10 mouse cellular contexts compared by ENCODE assay signal in the genomic region with DNA sequence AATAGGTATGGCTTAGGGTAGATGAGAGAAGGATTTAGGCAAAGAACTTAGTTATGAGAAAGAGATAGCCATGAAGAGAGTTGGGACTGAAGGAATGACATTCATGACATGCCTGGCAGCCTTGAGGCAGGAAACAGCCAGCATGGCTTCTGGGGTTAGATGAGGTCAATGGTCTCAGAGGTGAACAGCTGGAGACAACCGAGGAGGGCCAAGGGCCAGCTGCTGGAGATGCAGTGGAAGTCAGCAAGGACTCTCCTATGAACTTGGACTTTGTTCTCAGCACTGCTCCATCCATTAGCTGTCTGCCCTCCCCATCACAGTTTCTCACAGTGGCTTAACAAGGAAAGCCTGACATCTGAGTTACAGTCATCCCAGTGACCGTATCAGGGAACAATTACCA.
DNase-seq lines count a peak whose midpoint lies in the region; ATAC-seq lines count a peak whose summit lies in the region.
"Had no signal": no experiment of that assay in that cellular context is flagged by ENCODE, and none has a peak within 500 bp of the region (broad histone marks: within the 10 kb centered on the region; RNA-seq: fewer than 3 reads in every experiment).

No protein-coding gene starts in this region.

- WGBS in midbrain, embryonic 11.5 days: 67% methylated on average over 2 of the region's 2 CpGs
- WGBS in midbrain, embryonic 16.5 days: 68% methylated on average over 2 of the region's 2 CpGs
- 35% methylated on average over 2 of the region's 2 CpGs for WGBS in heart, embryonic 11.5 days (ENCODE audit: insufficient replicate concordance)
- WGBS in forebrain, embryonic 12.5 days: 68% methylated on average over 2 of the region's 2 CpGs

- H3K27ac ChIP-seq in midbrain, embryonic 11.5 days (ENCODE audit: low read depth, low read length): no peak overlapping the region
- H3K27ac ChIP-seq in midbrain, embryonic 16.5 days (ENCODE audit: low read length): no peak overlapping the region
- peak overlapping the region; percentile 29; the same call in 1 of the 2 replicates for H3K27ac ChIP-seq in heart, embryonic 11.5 days (ENCODE audit: low read depth, low read length)
- no peak overlapping the region for H3K27ac ChIP-seq in forebrain, embryonic 12.5 days

- H3K4me1 ChIP-seq in midbrain, embryonic 11.5 days (ENCODE audit: control insufficient read depth, insufficient read depth, low read length): no peaks in the 10 kb centered on the region
- H3K4me1 ChIP-seq in midbrain, embryonic 16.5 days (ENCODE audit: control insufficient read depth, insufficient read depth, low read length): no peaks in the 10 kb centered on the region
- peaks cover 11% of the 10 kb centered on the region for H3K4me1 ChIP-seq in heart, embryonic 11.5 days (ENCODE audit: control insufficient read depth, insufficient read depth, low read length)
- no peaks in the 10 kb centered on the region for H3K4me1 ChIP-seq in forebrain, embryonic 12.5 days

- intact Hi-C loops in left cerebral cortex, postnatal 14 days (cut with DNase I): no loop called here

- H3K36me3 ChIP-seq in midbrain, embryonic 11.5 days (ENCODE audit: control insufficient read depth, insufficient read depth, low read length): no peaks in the 10 kb centered on the region
- no peaks in the 10 kb centered on the region for H3K36me3 ChIP-seq in midbrain, embryonic 16.5 days (ENCODE audit: control insufficient read depth, insufficient read depth, low read length)
- no peaks in the 10 kb centered on the region for H3K36me3 ChIP-seq in heart, embryonic 11.5 days (ENCODE audit: control insufficient read depth, insufficient read depth, low read length)
- H3K36me3 ChIP-seq in forebrain, embryonic 12.5 days (replicated peaks): no peaks in the 10 kb centered on the region

- H3K27me3 ChIP-seq in midbrain, embryonic 11.5 days (ENCODE audit: control insufficient read depth, insufficient read depth, low read length): no peaks in the 10 kb centered on the region
- H3K27me3 ChIP-seq in midbrain, embryonic 16.5 days (ENCODE audit: control insufficient read depth, insufficient read depth, low read depth, low read length): no peaks in the 10 kb centered on the region; the same call in 1 of the 2 replicates
- no peaks in the 10 kb centered on the region for H3K27me3 ChIP-seq in heart, embryonic 11.5 days (ENCODE audit: control insufficient read depth, insufficient read depth, low read length)
- peaks cover 27% of the 10 kb centered on the region for H3K27me3 ChIP-seq in forebrain, embryonic 12.5 days

- no peak for ATAC-seq in midbrain, embryonic 11.5 days (ENCODE audit: low FRiP score)
- ATAC-seq in midbrain, embryonic 16.5 days: no peak
- no peak for ATAC-seq in heart, embryonic 11.5 days (replicated peaks; ENCODE audit: insufficient number of reproducible peaks, low FRiP score, low TSS enrichment)
- no peak for ATAC-seq in forebrain, embryonic 12.5 days (ENCODE audit: low FRiP score)
- ATAC-seq: hindbrain, embryonic 16.5 days had no signal

- no peaks in the 10 kb centered on the region for H3K9me3 ChIP-seq in midbrain, embryonic 11.5 days (ENCODE audit: control insufficient read depth, low read length)
- H3K9me3 ChIP-seq in midbrain, embryonic 16.5 days (replicated peaks; ENCODE audit: control insufficient read depth, low read length, poor library complexity, severe bottlenecking): peaks cover 3% of the 10 kb centered on the region; the same call in 1 of the 2 replicates
- H3K9me3 ChIP-seq in heart, embryonic 11.5 days (replicated peaks; ENCODE audit: control insufficient read depth, low read length): no peaks in the 10 kb centered on the region
- no peaks in the 10 kb centered on the region for H3K9me3 ChIP-seq in forebrain, embryonic 12.5 days

- no peak overlapping the region for H3K9ac ChIP-seq in midbrain, embryonic 11.5 days (ENCODE audit: low read length)
- no peak overlapping the region for H3K9ac ChIP-seq in midbrain, embryonic 16.5 days (ENCODE audit: low read depth, low read length)
- H3K9ac ChIP-seq in heart, embryonic 11.5 days (ENCODE audit: low read depth, low read length): no peak overlapping the region
- H3K9ac ChIP-seq in forebrain, embryonic 12.5 days: no peak overlapping the region

- H3K4me3 ChIP-seq in midbrain, embryonic 11.5 days (ENCODE audit: low read depth, low read length): no peak overlapping the region
- H3K4me3 ChIP-seq in midbrain, embryonic 16.5 days (ENCODE audit: low read depth, low read length): no peak overlapping the region
- no peak overlapping the region for H3K4me3 ChIP-seq in heart, embryonic 11.5 days (ENCODE audit: low read depth, low read length)
- H3K4me3 ChIP-seq in forebrain, embryonic 12.5 days (replicated peaks): no peak overlapping the region

- peak; percentile 81 for DNase-seq in midbrain, embryonic 11.5 days (ENCODE audit: low spot score, missing footprints)
- DNase-seq in kidney, postnatal 4 days: peak; percentile 13 to 22
- no peak for DNase-seq in layer of hippocampus, adult 9-11 months
- DNase-seq in left cerebral cortex, postnatal 14 days (ENCODE audit: low spot score in 2 of 2): no peak
- DNase-seq: cerebellum, adult 9-11 months; thymus, postnatal 36 days had no signal

- no peak overlapping the region for H3K4me2 ChIP-seq in midbrain, embryonic 11.5 days
- H3K4me2 ChIP-seq in midbrain, embryonic 16.5 days (ENCODE audit: low read length): no peak overlapping the region
- H3K4me2 ChIP-seq in heart, embryonic 11.5 days: no peak overlapping the region
- H3K4me2 ChIP-seq in forebrain, embryonic 12.5 days: no peak overlapping the region

Comparison
In these comparisons a context has a peak if more than half of its experiments do, and no peak if none do; other contexts are left out.
1. DNase-seq: peak in midbrain, embryonic 11.5 days (single experiment) and kidney, postnatal 4 days (2 of 2); none in layer of hippocampus, adult 9-11 months (single experiment) and left cerebral cortex, postnatal 14 days (0 of 2).